Mouse (Mus musculus) ES-Bruce4 (cell line): ENCODE results near the gene U2af1.

Experiments used
- CTCF ChIP-seq: IDR thresholded peaks from one replicate; pipeline ENCODE4 v1.8.1; 2011; ENCODE audit warnings: low read depth, low read length
- POLR2A ChIP-seq: IDR thresholded peaks from one replicate; pipeline ENCODE4 v1.8.1; 2011; ENCODE audit warnings: low read length; ENCODE audit not compliant: insufficient read depth

DNA sequence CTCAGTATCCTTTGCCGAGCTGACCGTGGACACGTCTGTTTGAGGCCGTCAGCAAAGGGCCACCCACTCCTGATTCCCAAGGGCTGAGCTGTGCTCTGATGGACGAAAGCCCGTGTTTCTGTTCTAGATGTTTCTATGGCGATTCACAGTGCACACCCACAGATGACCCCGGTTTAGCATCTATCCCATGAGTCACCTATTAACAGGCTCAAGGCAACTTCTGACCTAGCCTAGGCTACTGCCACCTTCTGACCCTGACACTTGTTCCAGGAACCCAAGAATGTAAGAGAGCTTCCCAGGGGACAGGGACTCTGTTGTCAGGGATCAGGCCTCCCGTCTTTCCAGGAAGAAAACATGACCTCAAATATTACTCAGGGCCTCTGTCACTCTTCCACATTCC lies 29.4 kb upstream of the U2af1 start:
- TF ChIP-seq CTCF (no peak), POLR2A (no peak)
